Mouse (Mus musculus): ENCODE measurements at regions not wholly inside any gene's neighbourhood (a gene's known extent, or its start where the extent isn't known, plus 50 kb on each side); places are given as distances from the start of the nearest gene placed in this dataset.

GRCm38 (mm10) chr15:36695199-36696129 is 312.1 kb downstream of the Zfp706 start:
- TF ChIP-seq POLR2A (IDR thresholded peaks at IDR 0.05; ENCODE audit: insufficient read depth, low read depth, low read length) = no peak
- TF ChIP-seq CTCF (IDR thresholded peaks at IDR 0.05; ENCODE audit: insufficient read depth, low read depth, low read length) = no peak
